Mouse (Mus musculus) neural tube, embryonic 10.5 days (tissue): Measurements from ENCODE around the gene Atp8a2.

Experiments used
- DNase-seq: peaks from one replicate; pipeline ENCODE4 v3.0.0-alpha.2; 2017; ENCODE audit warnings: low spot score; ENCODE audit errors: extremely low spot score

Atp8a2 gene

GRCm38 (mm10) chr14:59649337-59649736 is 547.6 kb downstream of the Atp8a2 start:
- DNase-seq: no peak

GRCm38 (mm10) chr14:59648611-59649010 is 548.4 kb downstream of the Atp8a2 start:
- no peak for DNase-seq

GRCm38 (mm10) chr14:59646826-59647697 is 549.9 kb downstream of the Atp8a2 start:
- DNase-seq: no peak

GRCm38 (mm10) chr14:59644896-59645295 is 552.1 kb downstream of the Atp8a2 start:
- DNase-seq: no peak

- no peak for DNase-seq
These were observed 552.8 kb downstream of the Atp8a2 start for GRCm38 (mm10) chr14:59644166-59644565.

- DNase-seq: no peak
These were observed 553.4 kb downstream of the Atp8a2 start for GRCm38 (mm10) chr14:59643582-59643981.

GRCm38 (mm10) chr14:59641856-59642255 is 555.1 kb downstream of the Atp8a2 start:
- DNase-seq: peak; percentile 40

- no peak for DNase-seq
These were observed 557.9 kb downstream of the Atp8a2 start for GRCm38 (mm10) chr14:59638906-59639703.

- no peak for DNase-seq
These were observed 563.0 kb downstream of the Atp8a2 start for GRCm38 (mm10) chr14:59633988-59634387.

GRCm38 (mm10) chr14:59633295-59633898 is 563.6 kb downstream of the Atp8a2 start:
- no peak for DNase-seq

- DNase-seq: no peak
These were observed 564.9 kb downstream of the Atp8a2 start for GRCm38 (mm10) chr14:59632067-59632466.

GRCm38 (mm10) chr14:59630096-59630495 is 566.9 kb downstream of the Atp8a2 start:
- no peak for DNase-seq

- no peak for DNase-seq
These were observed 567.7 kb downstream of the Atp8a2 start for GRCm38 (mm10) chr14:59629308-59629707.

GRCm38 (mm10) chr14:59627823-59628222 is 569.2 kb downstream of the Atp8a2 start:
- DNase-seq: peak; percentile 51

- no peak for DNase-seq
These were observed 569.8 kb downstream of the Atp8a2 start for GRCm38 (mm10) chr14:59627142-59627680.

GRCm38 (mm10) chr14:59626711-59627110 is 570.3 kb downstream of the Atp8a2 start:
- no peak for DNase-seq

- peak; percentile 72 for DNase-seq
These were observed 571.1 kb downstream of the Atp8a2 start for GRCm38 (mm10) chr14:59625806-59626364.

- DNase-seq: peak; percentile 90
These were observed 571.7 kb downstream of the Atp8a2 start, which contains the start of gene Shisa2 for GRCm38 (mm10) chr14:59625158-59625805. TSS of gene Shisa2 (plus strand) at chr14:59625308.

GRCm38 (mm10) chr14:59624326-59624885 is 572.6 kb downstream of the Atp8a2 start:
- no peak for DNase-seq

GRCm38 (mm10) chr14:59616802-59617201 is 580.2 kb downstream of the Atp8a2 start:
- DNase-seq: no peak
